Mouse (Mus musculus) naive thymus-derived CD4-positive, alpha-beta T cell, adult 2 months (primary cell): ENCODE results near the gene Rps3.

ENCODE experiments used
- DNase-seq: peaks from one replicate; pipeline ENCODE4 v3.0.0-alpha.2; 2011; ENCODE audit warnings: low read depth

Rps3 gene

GRCm38 (mm10) chr7:99441534-99442072 lies 41.9 kb downstream of the Rps3 start:
- no peak for DNase-seq

- DNase-seq, result no peak
Observed at GRCm38 (mm10) chr7:99438881-99439280, 44.7 kb downstream of the Rps3 start.

- no peak for DNase-seq
Observed at GRCm38 (mm10) chr7:99436530-99436929, 47.0 kb downstream of the Rps3 start.

GRCm38 (mm10) chr7:99434672-99435250 lies 48.8 kb downstream of the Rps3 start:
- DNase-seq, result peak; percentile 61

GRCm38 (mm10) chr7:99432863-99433262 lies 50.7 kb downstream of the Rps3 start:
- peak; percentile 47 for DNase-seq

GRCm38 (mm10) chr7:99432248-99432647 lies 51.3 kb downstream of the Rps3 start:
- DNase-seq, result peak; percentile 63

GRCm38 (mm10) chr7:99430246-99430645 lies 53.3 kb downstream of the Rps3 start:
- DNase-seq, result no peak

GRCm38 (mm10) chr7:99429786-99430185 lies 53.8 kb downstream of the Rps3 start:
- DNase-seq, result no peak

GRCm38 (mm10) chr7:99428836-99429235 lies 54.7 kb downstream of the Rps3 start:
- DNase-seq, result no peak

GRCm38 (mm10) chr7:99427987-99428386 lies 55.6 kb downstream of the Rps3 start:
- no peak for DNase-seq
